Mouse (Mus musculus): ENCODE results near the gene Traf3ip1. TPM values are rescaled to one million over a fixed set of nuclear protein-coding genes. Genes with fewer than 3 reads are reported as not detected.
"Not testable (repeated sequence)": the region's sequence is repeated elsewhere in the genome, so short reads cannot be mapped to it uniquely, and the experiment has no call there.

Traf3ip1 gene
- total RNA-seq, 2 experiments from 2014 or later, result 15.8 to 16.5 TPM

DNA sequence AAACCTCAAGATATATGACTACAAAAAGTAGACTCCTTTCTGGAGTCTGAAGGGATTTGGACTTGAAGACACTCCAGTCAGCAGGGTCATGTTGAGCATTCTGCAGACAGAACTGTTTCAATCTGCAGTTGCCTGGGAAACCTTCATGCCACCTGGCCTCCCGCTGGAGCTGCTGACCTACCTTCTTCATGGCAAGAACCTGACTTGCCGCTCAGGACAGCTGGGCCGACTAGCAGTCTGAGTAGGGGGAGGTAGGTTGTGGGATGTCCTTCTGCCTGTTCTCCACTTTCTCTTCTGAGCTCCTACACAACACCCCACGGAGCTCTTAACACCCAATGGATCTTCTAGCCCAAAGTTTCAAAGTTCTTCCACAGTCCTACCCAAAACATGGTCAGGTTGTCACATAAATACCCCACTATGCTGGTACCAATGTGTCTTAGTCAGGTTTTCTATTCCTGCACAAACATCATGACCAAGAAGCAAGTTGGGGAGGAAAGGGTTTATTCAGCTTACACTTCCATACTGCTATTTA, 24.5 kb upstream of the Traf3ip1 start:
- Histone ChIP-seq H3K27ac (no peak overlapping the region), H3K4me3 (no peak overlapping the region)
- intact Hi-C loops (cut with DNase I), result no loop called here
- no peak for TF ChIP-seq CTCF (IDR thresholded peaks at IDR 0.05)
- no peak for DNase-seq (ENCODE audit: extremely low spot score in 1 of 2, low spot score in 2 of 2)

GRCm38 (mm10) chr1:91478145-91478544, 16.3 kb upstream of the Traf3ip1 start:
- H3K4me3 ChIP-seq; DNase-seq (ENCODE audit: extremely low spot score in 1 of 2, low spot score in 2 of 2); intact Hi-C loops (cut with DNase I); H3K27ac ChIP-seq: not testable (repeated sequence)

DNA sequence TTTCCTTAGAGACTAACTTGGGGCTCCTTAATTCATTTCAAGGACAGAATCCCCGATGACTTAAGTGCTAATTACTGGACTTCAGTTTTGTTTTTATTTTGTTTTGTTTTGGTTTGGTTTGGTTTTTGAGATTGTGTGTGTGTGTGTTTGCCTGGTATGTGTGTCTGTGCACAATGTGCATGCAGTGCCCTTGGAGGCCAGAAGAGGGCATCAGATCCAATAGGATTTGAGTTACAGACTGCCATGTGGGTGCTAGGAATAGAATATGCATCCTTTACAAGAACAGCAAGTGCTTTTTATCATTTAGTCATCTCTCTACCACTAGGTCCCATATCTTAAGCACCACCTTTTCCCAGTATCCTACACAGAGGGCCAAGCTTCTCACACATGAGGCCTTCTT, 15.5 kb upstream of the Traf3ip1 start:
- peak; percentile 6 for TF ChIP-seq CTCF (IDR thresholded peaks at IDR 0.05)
- DNase-seq (ENCODE audit: extremely low spot score in 1 of 2, low spot score in 2 of 2), result no peak
- intact Hi-C loops (cut with DNase I), result no loop called here
- Histone ChIP-seq H3K27ac (no peak overlapping the region), H3K4me3 (no peak overlapping the region)

GRCm38 (mm10) chr1:91482616-91483211, 11.7 kb upstream of the Traf3ip1 start:
- intact Hi-C loops (cut with DNase I), result loop anchor here (1.0 to 5.0 kb wide), 2 partner anchors 54 to 555 kb away; no protein-coding TSS in a partner anchor
- TF ChIP-seq CTCF (IDR thresholded peaks at IDR 0.05), result no peak

DNA sequence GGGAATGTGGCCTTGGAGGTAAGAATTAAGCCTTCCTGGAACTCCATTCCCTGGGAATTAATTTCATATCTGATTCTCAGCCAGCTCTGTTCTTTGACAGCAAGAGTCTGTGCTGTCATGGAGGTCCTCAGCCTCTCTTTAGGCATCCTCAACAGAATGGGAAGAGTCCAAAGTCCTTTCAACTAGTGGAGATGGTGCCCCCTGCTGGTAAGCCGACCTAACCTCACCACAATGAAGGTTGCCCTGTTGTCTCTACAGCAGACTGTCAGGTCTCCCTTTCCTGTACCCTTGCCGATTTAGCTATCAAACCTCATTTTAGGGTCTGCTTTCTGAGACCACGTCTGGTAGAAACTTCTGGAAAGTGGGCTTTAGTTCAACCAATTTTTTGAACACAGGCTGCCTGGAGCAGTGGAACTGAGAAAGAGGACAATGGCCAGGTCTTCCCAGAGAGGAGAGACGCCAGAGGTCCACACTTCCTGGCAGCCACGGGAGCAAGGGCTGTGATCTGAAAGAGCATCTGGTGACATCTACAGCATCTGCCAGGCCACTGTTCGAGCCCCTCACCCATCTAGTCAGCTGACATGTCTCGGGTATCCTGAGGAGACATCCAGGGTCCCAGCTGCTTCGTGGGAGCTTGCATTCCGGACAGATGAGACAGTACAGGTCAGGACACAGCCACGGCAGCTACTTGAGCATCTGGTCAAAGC, 11.0 kb upstream of the Traf3ip1 start:
- intact Hi-C loops (cut with DNase I), result loop anchor here (1.0 to 5.0 kb wide), 2 partner anchors 55 to 556 kb away; no protein-coding TSS in a partner anchor
- no peak overlapping the region for H3K27ac ChIP-seq
- DNase-seq (ENCODE audit: extremely low spot score in 1 of 2, low spot score in 2 of 2), result peak; percentile 69 to 83
- H3K4me3 ChIP-seq, result no peak overlapping the region
- TF ChIP-seq CTCF (IDR thresholded peaks at IDR 0.05), result peak; percentile 84

More at GRCm38 (mm10) chr1:91482616-91483211, 11.7 kb upstream of the Traf3ip1 start:
- Histone ChIP-seq H3K27ac (no peak overlapping the region), H3K4me3 (no peak overlapping the region)
- DNase-seq (ENCODE audit: extremely low spot score in 1 of 2, low spot score in 2 of 2), result no peak

DNA sequence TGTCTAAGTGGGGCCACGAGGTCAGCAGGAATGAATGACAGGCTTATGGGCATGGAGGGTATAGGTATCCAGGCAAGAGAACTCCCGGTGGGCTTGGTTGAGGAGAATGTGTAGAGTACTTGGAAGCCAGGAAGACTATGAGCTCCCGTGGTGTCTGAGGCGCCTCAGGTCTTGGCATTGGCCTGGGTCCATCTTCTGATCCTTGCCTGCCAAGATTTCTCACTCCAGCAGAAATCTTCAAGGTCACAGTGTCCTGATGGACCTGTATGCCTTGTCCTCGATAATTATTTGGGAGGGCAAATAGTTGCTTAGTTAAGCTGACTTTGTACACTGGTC, 10.5 kb upstream of the Traf3ip1 start:
- no peak for TF ChIP-seq CTCF (IDR thresholded peaks at IDR 0.05)
- intact Hi-C loops (cut with DNase I), result loop anchor here (5.0 kb wide), 1 partner anchor 557 kb away; no protein-coding TSS in a partner anchor
- Histone ChIP-seq H3K27ac (no peak overlapping the region), H3K4me3 (no peak overlapping the region)
- no peak for DNase-seq (ENCODE audit: extremely low spot score in 1 of 2, low spot score in 2 of 2)

- Histone ChIP-seq H3K27ac (no peak overlapping the region), H3K4me3 (no peak overlapping the region)
- TF ChIP-seq CTCF (IDR thresholded peaks at IDR 0.05), result no peak
- DNase-seq (ENCODE audit: extremely low spot score in 1 of 2, low spot score in 2 of 2), result no peak
- intact Hi-C loops (cut with DNase I), result no loop called here
Observed at GRCm38 (mm10) chr1:91485422-91485821, 9.0 kb upstream of the Traf3ip1 start.

DNA sequence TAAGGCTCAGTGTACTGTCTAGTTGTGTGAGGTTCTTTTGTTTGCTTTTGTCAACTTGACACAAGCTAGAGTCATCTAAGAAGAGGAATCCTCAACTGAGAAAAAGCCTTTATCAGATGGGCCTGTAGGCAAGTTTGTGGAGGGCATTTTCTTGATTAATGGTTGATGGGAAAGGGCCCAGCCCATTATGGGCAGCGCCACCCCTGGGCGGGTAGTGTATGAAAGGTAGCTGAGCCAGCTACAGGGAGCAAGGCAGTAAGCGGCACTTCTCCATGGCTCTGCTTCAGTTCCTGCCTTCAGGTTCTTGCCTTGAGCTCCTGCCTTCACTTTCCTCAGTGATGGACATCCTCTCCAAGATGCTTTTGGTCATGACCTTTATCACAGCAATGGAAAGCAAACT, 8.3 kb upstream of the Traf3ip1 start:
- no peak for TF ChIP-seq CTCF (IDR thresholded peaks at IDR 0.05)
- no peak overlapping the region for H3K4me3 ChIP-seq
- DNase-seq (ENCODE audit: extremely low spot score in 1 of 2, low spot score in 2 of 2), result no peak
- no peak overlapping the region for H3K27ac ChIP-seq
- intact Hi-C loops (cut with DNase I), result no loop called here

GRCm38 (mm10) chr1:91490322-91490721, 4.1 kb upstream of the Traf3ip1 start:
- intact Hi-C loops (cut with DNase I), result no loop called here
- no peak for TF ChIP-seq CTCF (IDR thresholded peaks at IDR 0.05)
- no peak overlapping the region for H3K27ac ChIP-seq
- no peak overlapping the region for H3K4me3 ChIP-seq
- DNase-seq (ENCODE audit: extremely low spot score in 1 of 2, low spot score in 2 of 2), result no peak

- intact Hi-C loops (cut with DNase I), result no loop called here
- no peak overlapping the region for H3K27ac ChIP-seq
- no peak for DNase-seq (ENCODE audit: extremely low spot score in 1 of 2, low spot score in 2 of 2)
- no peak for TF ChIP-seq CTCF (IDR thresholded peaks at IDR 0.05)
- H3K4me3 ChIP-seq, result no peak overlapping the region
Observed at GRCm38 (mm10) chr1:91492740-91493139, 1.7 kb upstream of the Traf3ip1 start.

- intact Hi-C loops (cut with DNase I), result no loop called here
- no peak for DNase-seq (ENCODE audit: extremely low spot score in 1 of 2, low spot score in 2 of 2)
- TF ChIP-seq CTCF (IDR thresholded peaks at IDR 0.05), result no peak
- Histone ChIP-seq H3K27ac (peak overlapping the region; percentile 44; the same call in 1 of the 2 replicates), H3K4me3 (peak overlapping the region; percentile 87)
Observed at GRCm38 (mm10) chr1:91493938-91494337, 509 bp upstream of the Traf3ip1 start.

DNA sequence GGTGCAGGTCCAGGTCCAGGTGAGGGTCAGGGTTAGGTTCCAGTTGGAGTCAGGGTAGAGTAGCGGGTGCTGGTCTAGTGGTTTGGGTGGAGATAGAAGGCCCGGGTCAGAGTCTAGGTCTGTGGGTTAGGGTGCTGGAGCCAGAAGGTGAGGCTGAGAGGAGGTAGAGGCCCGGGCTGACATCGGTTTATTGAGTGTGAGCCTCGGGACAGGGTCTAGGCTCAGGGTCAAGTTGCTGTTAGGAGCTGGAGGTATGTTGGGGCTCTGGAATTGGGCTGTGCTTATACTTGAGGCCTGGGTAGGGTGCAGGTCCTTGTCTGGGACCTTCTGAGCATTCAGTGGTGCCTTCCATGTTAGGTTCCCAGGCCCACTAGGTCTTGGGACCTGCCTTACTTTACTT, 874 bp downstream of the Traf3ip1 start:
- Histone ChIP-seq H3K27ac (no peak overlapping the region), H3K4me3 (peak overlapping the region; percentile 87)
- DNase-seq (ENCODE audit: extremely low spot score in 1 of 2, low spot score in 2 of 2), result no peak
- intact Hi-C loops (cut with DNase I), result no loop called here
- no peak for TF ChIP-seq CTCF (IDR thresholded peaks at IDR 0.05)

All from left cerebral cortex, adult 2 months (tissue).